Mouse (Mus musculus) bone marrow macrophage, adult 2 months (primary cell): ENCODE measurements at regions not wholly inside any gene's neighbourhood (a gene's known extent, or its start where the extent isn't known, plus 50 kb on each side); places are given as distances from the start of the nearest gene placed in this dataset.

Experiments used
- CTCF ChIP-seq: IDR thresholded peaks from 2 replicates; pipeline ENCODE4 v1.5.1; 2012; ENCODE audit warnings: low read depth, mild to moderate bottlenecking, low read length, moderate library complexity
- POLR2A ChIP-seq: IDR thresholded peaks from 2 replicates; pipeline ENCODE4 v1.6.1; 2012; ENCODE audit warnings: mild to moderate bottlenecking, low read depth, low read length, borderline replicate concordance

GRCm38 (mm10) chr7:135902106-135903055 is 186.2 kb upstream of the Mki67 start:
- TF ChIP-seq CTCF, result no peak
- TF ChIP-seq POLR2A, result no peak
